Mouse (Mus musculus) liver, postnatal 0 days (tissue): Measurements from ENCODE around the gene Trhde.

Source experiments
- CTCF ChIP-seq: sonication (generic); IDR thresholded peaks from 2 replicates; pipeline ENCODE4 v1.5.1; 2016; ENCODE audit warnings: antibody characterized with exemption, low read depth
- EP300 ChIP-seq: IDR thresholded peaks from 2 replicates; pipeline ENCODE4 v1.6.1; 2016; ENCODE audit warnings: antibody characterized with exemption, low read depth, mild to moderate bottlenecking

GRCm38 (mm10) chr10:114415717-114416116 lies 386.4 kb downstream of the Trhde start:
- no peak for TF ChIP-seq EP300
- TF ChIP-seq CTCF = no peak
